Mouse (Mus musculus) intestine, embryonic 16.5 days (tissue): ENCODE measurements at regions not wholly inside any gene's neighbourhood (a gene's known extent, or its start where the extent isn't known, plus 50 kb on each side); places are given as distances from the start of the nearest gene placed in this dataset.

Experiments
- ATAC-seq: fragments of 200-750 bp; cut with Nextera tagmentation; 2 replicates; pipeline ENCODE4 v1.8.0; 2017; ENCODE audit warnings: moderate TSS enrichment, moderate library complexity
- H3K27ac ChIP-seq: fragments of 300-500 bp; sonication (generic); 2 replicates; pipeline ENCODE4 v1.5.1; 2014; ENCODE audit warnings: mild to moderate bottlenecking, low read length
- H3K27me3 ChIP-seq: fragments of 300-500 bp; sonication (generic); replicated peaks from 2 replicates; pipeline ENCODE4 v1.6.1; 2014; ENCODE audit warnings: low read length, control low read depth, mixed read lengths; ENCODE audit not compliant: control insufficient read depth, insufficient read depth
- H3K36me3 ChIP-seq: fragments of 300-500 bp; sonication (generic); 2 replicates; pipeline ENCODE4 v1.6.1; 2014; ENCODE audit warnings: low read length, control low read depth; ENCODE audit not compliant: control insufficient read depth, insufficient read depth
- H3K4me1 ChIP-seq: fragments of 300-500 bp; sonication (generic); 2 replicates; pipeline ENCODE4 v1.6.1; 2014; ENCODE audit warnings: low read length, control low read depth, mixed read lengths; ENCODE audit not compliant: control insufficient read depth, insufficient read depth
- H3K4me2 ChIP-seq: fragments of 300-500 bp; sonication (generic); 2 replicates; pipeline ENCODE4 v1.6.1; 2014; ENCODE audit warnings: low read depth, low read length, control low read depth
- H3K4me3 ChIP-seq: fragments of 300-500 bp; sonication (generic); 2 replicates; pipeline ENCODE4 v1.5.1; 2014; ENCODE audit warnings: mild to moderate bottlenecking, low read length
- H3K9ac ChIP-seq: fragments of 300-500 bp; sonication (generic); 2 replicates; pipeline ENCODE4 v1.6.1; 2014; ENCODE audit warnings: low read depth, low read length
- H3K9me3 ChIP-seq: fragments of 300-500 bp; sonication (generic); 2 replicates; pipeline ENCODE4 v1.6.1; 2016; ENCODE audit warnings: low read length, control low read depth; ENCODE audit not compliant: control insufficient read depth
- WGBS: fragments of 180-500 bp; shearing (Covaris S2); extraction: QIAGEN DNeasy Blood & Tissue Kit; methylation state at CpG from one replicate; pipeline ENCODE4 v1.1.7; 2014; 5-methylcytosine and 5-hydroxymethylcytosine counted together

DNA sequence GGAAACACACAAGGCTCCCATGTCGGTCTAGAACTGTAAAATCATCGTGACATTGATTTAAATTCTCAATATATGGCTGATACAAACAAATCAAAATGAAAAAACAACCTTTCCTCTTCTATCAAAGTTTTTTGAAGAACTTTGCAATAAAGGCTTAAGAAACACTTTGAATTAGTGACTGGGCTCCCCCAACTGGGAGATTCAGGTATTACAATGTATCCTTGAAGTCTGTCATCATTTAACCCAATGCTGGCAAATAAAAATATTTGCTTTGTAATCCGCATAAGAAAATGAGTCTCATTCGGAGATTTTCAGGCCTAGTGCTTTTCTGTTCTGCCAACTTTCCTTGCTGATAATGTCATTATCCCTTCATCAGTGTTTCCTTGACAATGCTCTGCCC is 465.2 kb upstream of the Rag2 start:
- no peak overlapping the region for H3K27ac ChIP-seq
- no peaks in the 10 kb centered on the region for H3K9me3 ChIP-seq
- no peaks in the 10 kb centered on the region for H3K36me3 ChIP-seq
- no peaks in the 10 kb centered on the region for H3K27me3 ChIP-seq
- ATAC-seq, result no peak
- WGBS, result 19% methylated on average over 4 of the region's 4 CpGs
- no peak overlapping the region for H3K4me2 ChIP-seq
- no peak overlapping the region for H3K4me3 ChIP-seq
- no peaks in the 10 kb centered on the region for H3K4me1 ChIP-seq
- H3K9ac ChIP-seq, result no peak overlapping the region

DNA sequence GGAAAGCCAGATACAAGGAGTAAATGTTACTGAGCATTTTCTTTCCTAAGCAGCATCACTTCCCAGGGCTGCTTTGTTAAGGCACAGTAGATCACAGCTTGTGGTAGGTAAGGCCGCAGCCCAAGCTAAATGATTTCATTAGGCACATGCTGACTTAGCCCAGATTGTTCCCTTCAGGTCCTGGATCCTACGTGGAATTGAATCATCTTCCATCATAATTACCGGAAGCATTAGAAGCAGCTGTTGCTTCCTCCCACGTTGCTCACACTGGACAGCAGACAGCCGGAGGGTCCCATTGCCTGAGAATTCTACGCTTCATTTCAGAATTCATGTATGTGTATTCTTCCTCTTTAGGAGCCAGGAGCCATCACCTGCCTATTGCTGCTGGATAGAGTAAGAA is 458.6 kb upstream of the Rag2 start:
- no peak for ATAC-seq
- no peaks in the 10 kb centered on the region for H3K36me3 ChIP-seq
- no peak overlapping the region for H3K4me2 ChIP-seq
- H3K4me3 ChIP-seq, result no peak overlapping the region
- no peaks in the 10 kb centered on the region for H3K9me3 ChIP-seq
- H3K9ac ChIP-seq, result no peak overlapping the region
- H3K27me3 ChIP-seq, result no peaks in the 10 kb centered on the region
- 75% methylated on average over 6 of the region's 6 CpGs for WGBS
- H3K27ac ChIP-seq, result no peak overlapping the region
- no peaks in the 10 kb centered on the region for H3K4me1 ChIP-seq

DNA sequence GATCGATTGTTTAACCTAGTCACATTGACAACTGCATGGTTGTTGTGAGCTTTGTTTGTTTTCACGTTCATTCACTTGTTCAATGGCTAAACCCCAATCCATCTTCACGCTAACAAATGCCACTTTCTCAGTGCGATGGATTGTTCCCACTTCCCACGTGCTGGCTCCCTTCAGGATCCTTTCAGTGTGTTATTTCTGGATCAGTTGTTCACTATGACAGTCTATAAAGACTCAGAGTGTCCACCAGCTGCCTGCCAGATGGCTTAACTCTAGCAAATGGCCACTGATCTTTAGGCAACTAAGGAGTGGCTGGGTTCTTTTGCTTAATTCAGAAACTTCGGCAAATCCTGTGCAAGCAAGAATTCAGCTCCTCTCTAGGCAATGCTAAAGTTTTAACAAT is 451.7 kb upstream of the Rag2 start:
- Histone ChIP-seq H3K27me3 (no peaks in the 10 kb centered on the region), H3K27ac (no peak overlapping the region), H3K4me2 (no peak overlapping the region), H3K4me1 (no peaks in the 10 kb centered on the region), H3K9me3 (no peaks in the 10 kb centered on the region), H3K9ac (no peak overlapping the region), H3K36me3 (no peaks in the 10 kb centered on the region), H3K4me3 (no peak overlapping the region)
- 42% methylated on average over 6 of the region's 6 CpGs for WGBS
- ATAC-seq, result no peak

DNA sequence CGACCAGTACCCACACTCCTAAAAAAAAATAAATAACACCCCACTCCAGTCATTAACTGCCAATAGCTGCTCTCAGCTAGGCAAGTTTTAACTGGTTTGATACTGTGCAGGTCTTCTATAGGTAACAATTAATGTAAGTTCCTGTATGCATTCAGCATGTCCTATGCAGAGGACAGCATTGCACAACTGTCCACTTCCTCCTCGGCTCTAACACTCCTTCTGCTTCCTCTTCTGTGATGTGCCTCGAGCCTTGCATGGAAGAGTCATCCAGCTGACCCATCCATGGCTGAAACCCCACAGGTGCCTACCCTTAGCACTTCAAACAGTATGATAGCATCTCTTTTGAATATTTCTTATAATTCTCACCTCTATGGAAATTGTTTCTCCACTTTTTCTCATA is 449.4 kb upstream of the Rag2 start:
- 86% methylated on average over 3 of the region's 3 CpGs for WGBS
- Histone ChIP-seq H3K4me1 (no peaks in the 10 kb centered on the region), H3K27me3 (no peaks in the 10 kb centered on the region), H3K9ac (no peak overlapping the region), H3K4me3 (no peak overlapping the region), H3K9me3 (no peaks in the 10 kb centered on the region), H3K4me2 (no peak overlapping the region), H3K27ac (no peak overlapping the region), H3K36me3 (no peaks in the 10 kb centered on the region)
- ATAC-seq, result no peak

DNA sequence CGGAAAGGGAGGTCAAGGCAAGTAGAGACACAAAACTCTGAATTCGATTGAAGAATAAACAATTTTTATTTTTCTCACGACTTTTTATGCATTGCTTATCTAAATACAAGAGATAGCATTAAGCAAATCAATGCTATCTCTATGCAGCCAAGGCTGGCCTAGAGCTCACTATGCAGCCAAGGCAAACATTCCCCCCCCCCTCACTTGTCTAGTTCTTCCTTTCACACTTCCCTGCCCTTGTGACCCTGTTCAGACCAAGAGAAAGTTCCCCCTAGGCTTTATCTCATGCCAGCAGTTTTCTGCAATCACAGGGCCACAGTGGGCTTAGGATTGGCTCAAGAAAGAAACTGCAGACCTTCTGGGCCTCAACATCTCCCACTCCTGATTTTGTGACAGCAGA is 417.9 kb upstream of the Rag2 start:
- no peaks in the 10 kb centered on the region for H3K27me3 ChIP-seq
- no peak overlapping the region for H3K4me2 ChIP-seq
- no peaks in the 10 kb centered on the region for H3K4me1 ChIP-seq
- no peak overlapping the region for H3K9ac ChIP-seq
- no peaks in the 10 kb centered on the region for H3K9me3 ChIP-seq
- 59% methylated on average over 3 of the region's 3 CpGs for WGBS
- no peak overlapping the region for H3K4me3 ChIP-seq
- no peak overlapping the region for H3K27ac ChIP-seq
- H3K36me3 ChIP-seq, result no peaks in the 10 kb centered on the region
- no peak for ATAC-seq

DNA sequence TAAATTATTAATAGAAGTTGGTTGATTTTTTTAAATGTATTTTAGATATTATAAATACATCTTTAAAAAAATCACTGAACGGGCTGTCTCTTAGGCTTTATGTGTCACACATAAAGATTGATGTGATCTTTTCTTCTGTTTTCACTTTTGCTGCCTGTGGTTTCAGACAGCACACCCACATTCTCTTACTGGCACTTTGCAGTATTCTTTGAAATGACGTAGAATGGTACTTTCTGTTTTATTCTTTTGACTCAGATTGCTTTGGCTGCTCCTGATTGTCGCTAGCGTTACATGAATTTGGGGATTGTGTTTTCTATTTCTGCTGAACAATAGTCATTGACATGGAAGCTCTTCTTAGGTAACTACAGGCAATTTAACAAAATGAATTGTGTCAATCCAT is 415.4 kb upstream of the Rag2 start:
- Histone ChIP-seq H3K36me3 (no peaks in the 10 kb centered on the region), H3K4me3 (no peak overlapping the region), H3K4me2 (no peak overlapping the region), H3K9me3 (no peaks in the 10 kb centered on the region), H3K27ac (no peak overlapping the region), H3K9ac (no peak overlapping the region), H3K4me1 (no peaks in the 10 kb centered on the region), H3K27me3 (no peaks in the 10 kb centered on the region)
- WGBS, result 87% methylated on average over 4 of the region's 4 CpGs
- ATAC-seq, result no peak

DNA sequence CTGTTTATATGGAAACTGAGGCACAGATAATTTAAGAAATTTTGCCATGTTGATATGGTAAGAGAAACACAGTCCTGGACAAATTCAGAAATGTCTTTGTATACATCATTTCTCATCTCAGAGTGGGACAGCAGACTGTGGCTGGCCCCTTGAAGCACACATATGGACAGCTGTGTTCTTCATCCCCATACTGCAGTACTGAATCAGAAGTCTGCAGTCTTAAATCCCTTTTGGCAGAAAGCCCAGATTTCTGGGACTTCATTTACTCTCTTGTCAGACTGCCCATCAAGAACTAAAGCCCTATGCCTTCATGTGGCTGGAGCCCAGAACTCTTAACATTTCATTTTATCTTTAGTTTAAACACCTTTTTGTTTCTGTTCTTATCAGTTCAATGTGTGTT is 403.8 kb upstream of the Rag2 start:
- H3K27me3 ChIP-seq, result no peaks in the 10 kb centered on the region
- no peak overlapping the region for H3K9ac ChIP-seq
- H3K27ac ChIP-seq, result no peak overlapping the region
- H3K4me1 ChIP-seq, result no peaks in the 10 kb centered on the region
- no peaks in the 10 kb centered on the region for H3K9me3 ChIP-seq
- no peaks in the 10 kb centered on the region for H3K36me3 ChIP-seq
- H3K4me2 ChIP-seq, result no peak overlapping the region
- H3K4me3 ChIP-seq, result no peak overlapping the region
- no peak for ATAC-seq

DNA sequence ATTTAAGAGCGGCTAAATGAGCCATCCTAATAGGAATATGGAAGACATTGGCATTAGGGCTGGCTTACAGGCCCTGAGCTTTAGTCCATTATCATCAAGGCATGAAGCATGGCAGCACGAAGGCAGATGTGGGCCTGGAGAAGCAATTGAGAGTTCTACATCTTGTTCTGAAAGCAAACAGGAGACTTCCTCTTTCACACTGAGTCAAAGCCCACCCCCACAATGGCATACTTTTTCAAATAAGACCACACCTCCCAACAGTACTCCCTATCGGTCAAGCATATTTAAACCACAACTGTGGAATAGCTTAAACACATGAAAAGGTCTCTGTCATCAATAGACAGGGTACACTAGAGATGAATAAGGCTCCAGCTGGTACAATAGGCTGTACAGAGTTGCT is 381.5 kb upstream of the Rag2 start:
- H3K4me3 ChIP-seq, result no peak overlapping the region
- 85% methylated on average over 3 of the region's 3 CpGs for WGBS

DNA sequence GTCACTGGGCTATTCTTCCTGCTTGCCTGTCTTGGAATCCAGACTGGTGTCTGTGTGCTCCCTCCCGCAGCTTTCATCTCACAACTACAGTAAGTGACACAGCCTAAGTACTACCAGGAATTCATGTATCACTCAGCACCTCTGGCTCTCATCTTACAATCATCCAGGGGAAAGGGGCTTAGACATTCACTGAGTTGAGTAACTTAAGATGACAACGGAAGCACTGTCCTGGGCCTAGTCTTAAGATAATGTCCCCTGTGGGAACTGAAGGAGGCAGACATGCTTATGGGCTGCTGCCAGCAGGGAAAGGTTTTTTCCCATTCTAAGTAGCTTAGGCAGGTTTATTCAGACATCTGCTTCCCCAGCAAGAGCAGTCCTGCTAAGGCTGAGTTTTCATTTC is 377.4 kb upstream of the Rag2 start:
- Histone ChIP-seq H3K4me2 (no peak overlapping the region), H3K4me1 (no peaks in the 10 kb centered on the region), H3K27me3 (no peaks in the 10 kb centered on the region), H3K9ac (no peak overlapping the region), H3K9me3 (no peaks in the 10 kb centered on the region), H3K27ac (no peak overlapping the region), H3K36me3 (no peaks in the 10 kb centered on the region), H3K4me3 (no peak overlapping the region)
- 64% methylated on average over 2 of the region's 2 CpGs for WGBS
- no peak for ATAC-seq

More for the DNA sequence above, 381.5 kb upstream of the Rag2 start:
- Histone ChIP-seq H3K4me1 (no peaks in the 10 kb centered on the region), H3K9me3 (no peaks in the 10 kb centered on the region), H3K27ac (no peak overlapping the region), H3K4me2 (no peak overlapping the region), H3K36me3 (no peaks in the 10 kb centered on the region), H3K27me3 (no peaks in the 10 kb centered on the region), H3K9ac (no peak overlapping the region)
- ATAC-seq, result no peak

DNA sequence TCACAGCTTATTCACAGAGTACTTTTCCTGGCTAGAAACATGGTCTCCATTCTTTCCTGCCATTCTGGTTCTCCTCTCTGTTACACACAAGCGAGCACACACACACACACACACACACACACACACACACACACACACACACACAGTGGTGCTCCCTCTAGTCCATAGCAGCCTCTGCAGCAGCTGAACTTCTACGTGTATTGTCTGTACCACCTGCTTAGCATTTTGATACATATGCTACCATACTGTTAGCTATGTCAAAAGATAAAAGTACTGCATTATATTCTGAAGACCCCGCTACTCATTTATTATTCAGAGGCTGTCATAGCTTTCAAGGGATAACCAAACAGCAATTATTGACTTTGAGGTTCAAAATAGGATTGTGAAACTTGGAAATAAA is 372.3 kb upstream of the Rag2 start:
- Histone ChIP-seq H3K4me1 (no peaks in the 10 kb centered on the region), H3K9ac (no peak overlapping the region), H3K4me3 (no peak overlapping the region), H3K4me2 (no peak overlapping the region), H3K27ac (no peak overlapping the region), H3K27me3 (no peaks in the 10 kb centered on the region), H3K9me3 (no peaks in the 10 kb centered on the region), H3K36me3 (no peaks in the 10 kb centered on the region)
- 83% methylated on average over 3 of the region's 3 CpGs for WGBS
- ATAC-seq, result no peak
